Comparison of ENCODE assay signal across 16 mouse cellular contexts in the genomic region with DNA sequence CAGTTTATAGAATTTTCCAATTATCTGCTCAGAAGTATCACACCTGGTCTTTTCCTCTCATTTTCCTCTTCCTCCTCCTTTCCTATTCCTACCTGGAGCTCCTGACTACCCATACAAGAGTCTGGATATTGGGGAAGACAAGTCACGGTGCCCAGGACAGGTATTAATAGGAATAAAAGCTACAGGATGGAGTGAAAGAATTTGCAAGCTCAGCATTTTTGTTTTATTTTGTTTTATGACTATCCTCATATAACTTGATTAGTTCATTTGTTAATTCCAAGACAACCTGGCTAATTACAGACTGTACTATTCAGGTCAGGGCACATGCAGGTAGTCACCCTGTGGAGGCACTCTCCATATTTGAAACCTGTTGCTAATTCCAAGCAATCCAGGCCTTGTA.
"Had no signal": no experiment of that assay in that cellular context is flagged by ENCODE, and none has a peak within 500 bp of the region (broad histone marks: within the 10 kb centered on the region; RNA-seq: fewer than 3 reads in every experiment).

No protein-coding gene starts in this region.

- H3K4me1 ChIP-seq: neural tube, embryonic 13.5 days; neural tube, embryonic 15.5 days; stomach, embryonic 15.5 days had no signal

- H3K27me3 ChIP-seq: neural tube, embryonic 13.5 days; neural tube, embryonic 15.5 days; stomach, embryonic 15.5 days had no signal

- H3K9me3 ChIP-seq: neural tube, embryonic 13.5 days; neural tube, embryonic 15.5 days; stomach, embryonic 15.5 days had no signal

- H3K4me2 ChIP-seq: neural tube, embryonic 13.5 days; neural tube, embryonic 15.5 days; stomach, embryonic 15.5 days had no signal

- H3K4me3 ChIP-seq: neural tube, embryonic 13.5 days; neural tube, embryonic 15.5 days; stomach, embryonic 15.5 days had no signal

- H3K9ac ChIP-seq: neural tube, embryonic 13.5 days; neural tube, embryonic 15.5 days; stomach, embryonic 15.5 days had no signal

- H3K36me3 ChIP-seq: neural tube, embryonic 13.5 days; neural tube, embryonic 15.5 days; stomach, embryonic 15.5 days had no signal

- H3K27ac ChIP-seq: neural tube, embryonic 13.5 days; neural tube, embryonic 15.5 days; stomach, embryonic 15.5 days; stomach, postnatal 0 days had no signal

- DNase-seq: retina, postnatal 1 day; right cerebral cortex, adult 18-20 months; right cerebral cortex, postnatal 14 days; right cerebral cortex, postnatal 25 days; right cerebral cortex, postnatal 4 days; spleen, adult 18-20 months; thymus, adult 18-20 months; thymus, adult 2 months; thymus, postnatal 14 days; thymus, postnatal 25 days; thymus, postnatal 36 days; thymus, postnatal 4 days had no signal
